Mouse (Mus musculus): ENCODE data around the gene Sema4d. TPM values are rescaled to one million over a fixed set of nuclear protein-coding genes. Genes with fewer than 3 reads are reported as not detected.
"Not testable (repeated sequence)": the region's sequence is repeated elsewhere in the genome, so short reads cannot be mapped to it uniquely, and the experiment has no call there.

Gene Sema4d
- total RNA-seq (2021) = 10 to 100 TPM; 86.3 to 97.1 TPM

GRCm38 (mm10) chr13:51793425-51793891, at the start of gene Sema4d:
Gene Sema4d (minus strand): TSS chr13:51793747.
- DNase-seq (ENCODE audit: low spot score in 2 of 2) = peak; percentile 64 to 75
- intact Hi-C loops (cut with DNase I) = no loop called here

- no peak for DNase-seq (ENCODE audit: low spot score in 2 of 2)
- intact Hi-C loops (cut with DNase I) = loop anchor here (10.0 kb wide), 1 partner anchor 692 kb away; the partner anchor contains the start of gene Diras2
Measured at GRCm38 (mm10) chr13:51843298-51843697, 49.8 kb upstream of the Sema4d start.

GRCm38 (mm10) chr13:51842773-51843172, 49.2 kb upstream of the Sema4d start:
- intact Hi-C loops (cut with DNase I) = loop anchor here (10.0 kb wide), 1 partner anchor 692 kb away; the partner anchor contains the start of gene Diras2

GRCm38 (mm10) chr13:51842191-51842590, 48.6 kb upstream of the Sema4d start:
- intact Hi-C loops (cut with DNase I) = loop anchor here (10.0 kb wide), 1 partner anchor 693 kb away; the partner anchor contains the start of gene Diras2
- no peak for DNase-seq (ENCODE audit: low spot score in 2 of 2)

More at GRCm38 (mm10) chr13:51842773-51843172, 49.2 kb upstream of the Sema4d start:
- DNase-seq (ENCODE audit: low spot score in 2 of 2) = peak in 1 of 2 experiments; percentile 26

- DNase-seq (ENCODE audit: low spot score in 2 of 2) = no peak
- intact Hi-C loops (cut with DNase I) = loop anchor here (10.0 kb wide), 1 partner anchor 693 kb away; the partner anchor contains the start of gene Diras2
Measured at GRCm38 (mm10) chr13:51841541-51842115, 48.1 kb upstream of the Sema4d start.

- intact Hi-C loops (cut with DNase I) = loop anchor here (10.0 kb wide), 1 partner anchor 694 kb away; the partner anchor contains the start of gene Diras2
- DNase-seq (ENCODE audit: low spot score in 2 of 2) = no peak
Measured at GRCm38 (mm10) chr13:51840702-51841101, 47.2 kb upstream of the Sema4d start.

- intact Hi-C loops (cut with DNase I) = loop anchor here (1.0 to 10.0 kb wide), 3 partner anchors 384 to 788 kb away; partner anchors contain the start of gene Diras2
- peak in 1 of 2 experiments; percentile 68 for DNase-seq (ENCODE audit: low spot score in 2 of 2)
Measured at GRCm38 (mm10) chr13:51839250-51840026, 45.9 kb upstream of the Sema4d start.

- DNase-seq (ENCODE audit: low spot score in 2 of 2) = no peak
- intact Hi-C loops (cut with DNase I) = loop anchor here (5.0 kb wide), 1 partner anchor 790 kb away; no protein-coding TSS in a partner anchor
Measured at GRCm38 (mm10) chr13:51837402-51837801, 43.9 kb upstream of the Sema4d start.

GRCm38 (mm10) chr13:51835208-51835607, 41.7 kb upstream of the Sema4d start:
- not testable (repeated sequence) for DNase-seq (ENCODE audit: low spot score in 2 of 2)
- intact Hi-C loops (cut with DNase I) = loop anchor here (5.0 kb wide), 1 partner anchor 792 kb away; no protein-coding TSS in a partner anchor

GRCm38 (mm10) chr13:51834520-51834919, 41.0 kb upstream of the Sema4d start:
- no peak for DNase-seq (ENCODE audit: low spot score in 2 of 2)
- intact Hi-C loops (cut with DNase I) = loop anchor here (5.0 kb wide), 1 partner anchor 182 kb away; the partner anchor contains the start of gene Secisbp2

GRCm38 (mm10) chr13:51834024-51834423, 40.5 kb upstream of the Sema4d start:
- intact Hi-C loops (cut with DNase I) = loop anchor here (5.0 kb wide), 1 partner anchor 182 kb away; the partner anchor contains the start of gene Secisbp2
- not testable (repeated sequence) for DNase-seq (ENCODE audit: low spot score in 2 of 2)

- intact Hi-C loops (cut with DNase I) = loop anchor here (5.0 kb wide), 1 partner anchor 181 kb away; the partner anchor contains the start of gene Secisbp2
- no peak for DNase-seq (ENCODE audit: low spot score in 2 of 2)
Measured at GRCm38 (mm10) chr13:51833611-51834010, 40.1 kb upstream of the Sema4d start.

GRCm38 (mm10) chr13:51832491-51832890, 38.9 kb upstream of the Sema4d start:
- intact Hi-C loops (cut with DNase I) = loop anchor here (5.0 kb wide), 1 partner anchor 180 kb away; the partner anchor contains the start of gene Secisbp2

GRCm38 (mm10) chr13:51830744-51831450, 37.4 kb upstream of the Sema4d start:
- DNase-seq (ENCODE audit: low spot score in 2 of 2) = peak in 1 of 2 experiments; percentile 48
- intact Hi-C loops (cut with DNase I) = loop anchor here (5.0 kb wide), 1 partner anchor 179 kb away; the partner anchor contains the start of gene Secisbp2

More at GRCm38 (mm10) chr13:51832491-51832890, 38.9 kb upstream of the Sema4d start:
- DNase-seq (ENCODE audit: low spot score in 2 of 2) = no peak

- intact Hi-C loops (cut with DNase I) = no loop called here
- no peak for DNase-seq (ENCODE audit: low spot score in 2 of 2)
Measured at GRCm38 (mm10) chr13:51823822-51824495, 30.4 kb upstream of the Sema4d start.

- DNase-seq (ENCODE audit: low spot score in 2 of 2) = no peak
- intact Hi-C loops (cut with DNase I) = no loop called here
Measured at GRCm38 (mm10) chr13:51821988-51822387, 28.4 kb upstream of the Sema4d start.

- intact Hi-C loops (cut with DNase I) = no loop called here
Measured at GRCm38 (mm10) chr13:51819351-51819750, 25.8 kb upstream of the Sema4d start.

GRCm38 (mm10) chr13:51818944-51819326, 25.4 kb upstream of the Sema4d start:
- intact Hi-C loops (cut with DNase I) = no loop called here
- no peak for DNase-seq (ENCODE audit: low spot score in 2 of 2)

More at GRCm38 (mm10) chr13:51819351-51819750, 25.8 kb upstream of the Sema4d start:
- DNase-seq (ENCODE audit: low spot score in 2 of 2) = no peak

Data from left cerebral cortex, postnatal 25 days (tissue).